8 mouse cellular contexts compared by ENCODE assay signal in the genomic region with DNA sequence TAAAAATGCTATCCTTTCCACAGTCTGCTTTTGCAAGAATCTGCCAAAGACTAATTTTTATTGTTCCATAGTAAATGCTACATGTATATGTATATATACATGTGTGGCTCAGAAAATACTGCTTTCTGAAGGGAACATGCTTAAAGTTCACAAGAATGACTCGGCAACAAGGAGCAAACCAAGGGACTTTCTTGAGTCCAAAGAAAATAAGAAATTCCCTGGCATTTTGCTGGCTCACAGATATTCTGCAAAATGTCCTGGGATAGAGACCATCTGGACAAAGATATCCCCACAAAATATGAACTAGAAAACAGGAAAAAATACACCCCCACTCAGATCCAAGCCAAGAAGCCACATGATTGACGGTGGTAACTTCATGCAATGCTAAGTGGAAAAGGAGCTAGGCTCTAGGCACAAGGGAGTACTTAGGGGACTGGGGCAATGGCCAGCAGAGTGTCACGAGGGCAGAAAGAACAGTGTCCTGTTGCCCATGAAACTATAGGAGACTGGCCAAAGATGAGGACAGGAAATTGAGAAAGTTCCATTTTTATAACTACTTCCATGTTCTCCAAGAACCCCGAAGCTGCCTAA.
DNase-seq lines count a peak whose midpoint lies in the region; ATAC-seq lines count a peak whose summit lies in the region.

No protein-coding gene starts in this region.

- peak; percentile 46 for DNase-seq in 3T3-L1 (ENCODE audit: low read depth, low spot score)
- DNase-seq in adrenal gland, postnatal 36 days: peak; percentile 18 to 45
- peak; percentile 44 for DNase-seq in heart, postnatal 25 days (ENCODE audit: low spot score)
- peak; percentile 46 to 56 for DNase-seq in kidney, postnatal 4 days
- DNase-seq in right cerebral cortex, postnatal 4 days: no peak
- no peak for DNase-seq in cerebellum, adult 8-10 months
- DNase-seq in spleen, adult 18-20 months: no peak

- intact Hi-C loops in heart, postnatal 25 days (cut with DNase I): loop anchor here (2.0 kb wide), 2 partner anchors 71 to 159 kb away; no protein-coding TSS in a partner anchor

- no peak for ATAC-seq in inflammation-experienced regulatory T-cells, adult 6 months

Comparison
In these comparisons a context has a peak if more than half of its experiments do, and no peak if none do; other contexts are left out.
1. DNase-seq: peak in 3T3-L1 (single experiment), adrenal gland, postnatal 36 days (2 of 2), heart, postnatal 25 days (single experiment) and kidney, postnatal 4 days (2 of 2); none in right cerebral cortex, postnatal 4 days (single experiment), cerebellum, adult 8-10 months (single experiment) and spleen, adult 18-20 months (0 of 2).